Mouse (Mus musculus): Measurements from ENCODE around the gene Gm11555. TPM values are rescaled to one million over a fixed set of nuclear protein-coding genes. Genes with fewer than 3 reads are reported as not detected.
"Not testable (repeated sequence)": the region's sequence is repeated elsewhere in the genome, so short reads cannot be mapped to it uniquely, and the experiment has no call there.

The Gm11555 gene
- total RNA-seq, 1 experiment = not detected

DNA sequence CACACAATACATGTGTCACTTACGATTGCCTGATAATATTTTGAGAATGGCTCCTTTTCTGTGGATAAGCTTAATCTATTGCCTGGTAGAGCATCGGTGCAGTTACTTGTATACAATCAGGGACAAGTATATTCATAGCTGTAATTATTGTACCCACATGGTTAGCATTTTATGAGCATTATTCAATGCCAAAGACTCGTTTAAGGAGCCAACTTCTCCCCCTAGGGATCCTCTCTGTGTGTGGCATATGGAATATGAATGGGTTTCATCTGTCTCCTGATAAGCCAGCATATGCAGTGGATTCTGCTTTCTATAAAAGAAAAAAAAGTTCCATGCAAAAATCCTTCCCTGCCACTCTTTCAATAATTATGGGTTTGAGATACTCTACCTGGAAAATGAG is 5.7 kb downstream of the Gm11555 start:
- Histone ChIP-seq H3K27ac (ENCODE audit: insufficient read depth, low read depth, low read length, poor library complexity, severe bottlenecking) (no peak overlapping the region), H3K9me3 (ENCODE audit: control insufficient read depth, insufficient read depth, low read depth, low read length) (no peaks in the 10 kb centered on the region), H3K36me3 (ENCODE audit: control insufficient read depth, insufficient read depth, low read length, poor library complexity, severe bottlenecking) (no peaks in the 10 kb centered on the region), H3K9ac (ENCODE audit: insufficient read depth, low read depth, low read length, poor library complexity, severe bottlenecking) (no peak overlapping the region), H3K4me3 (ENCODE audit: insufficient read depth in 1 of 2, low read depth in 1 of 2, low read length in 2 of 2, poor library complexity in 1 of 2, severe bottlenecking in 1 of 2) (no peak overlapping the region), H3K4me1 (ENCODE audit: control insufficient read depth in 2 of 2, insufficient read depth in 2 of 2, low read length in 2 of 2, poor library complexity in 1 of 2) (no peaks in the 10 kb centered on the region)
- in situ Hi-C loops (cut with MboI; ENCODE audit: low sequenced_read_pairs in 2 of 2, unreplicated experiment in 2 of 2) = no loop called here
- DNase-seq (ENCODE audit: low read depth, low spot score) = no peak
- TF ChIP-seq HCFC1 (IDR thresholded peaks at IDR 0.05; ENCODE audit: borderline replicate concordance, insufficient read depth, low read length) (no peak), ZC3H11A (IDR thresholded peaks at IDR 0.05; ENCODE audit: borderline replicate concordance, low read depth, low read length) (no peak), ZNF384 (IDR thresholded peaks at IDR 0.05; ENCODE audit: low read depth, low read length) (no peak), CHD2 (IDR thresholded peaks at IDR 0.05; ENCODE audit: low read depth, low read length) (no peak), MAFK (IDR thresholded peaks at IDR 0.05; ENCODE audit: insufficient read depth, low read depth, low read length) (no peak)

- H3K9ac ChIP-seq (ENCODE audit: insufficient read depth, low read depth, low read length, poor library complexity, severe bottlenecking); in situ Hi-C loops (cut with MboI; ENCODE audit: low sequenced_read_pairs in 2 of 2, unreplicated experiment in 2 of 2); H3K36me3 ChIP-seq (ENCODE audit: control insufficient read depth, insufficient read depth, low read length, poor library complexity, severe bottlenecking); DNase-seq (ENCODE audit: low read depth, low spot score); H3K9me3 ChIP-seq (ENCODE audit: control insufficient read depth, insufficient read depth, low read depth, low read length); H3K4me1 ChIP-seq (ENCODE audit: control insufficient read depth in 2 of 2, insufficient read depth in 2 of 2, low read length in 2 of 2, poor library complexity in 1 of 2); H3K4me3 ChIP-seq (ENCODE audit: insufficient read depth in 1 of 2, low read depth in 1 of 2, low read length in 2 of 2, poor library complexity in 1 of 2, severe bottlenecking in 1 of 2); H3K27ac ChIP-seq (ENCODE audit: insufficient read depth, low read depth, low read length, poor library complexity, severe bottlenecking): not testable (repeated sequence)
Observed at GRCm38 (mm10) chr11:99643635-99644139, 6.3 kb downstream of the Gm11555 start, which contains the start of gene Krtap4-7. Krtap4-7 (minus strand) TSS chr11:99644089.

DNA sequence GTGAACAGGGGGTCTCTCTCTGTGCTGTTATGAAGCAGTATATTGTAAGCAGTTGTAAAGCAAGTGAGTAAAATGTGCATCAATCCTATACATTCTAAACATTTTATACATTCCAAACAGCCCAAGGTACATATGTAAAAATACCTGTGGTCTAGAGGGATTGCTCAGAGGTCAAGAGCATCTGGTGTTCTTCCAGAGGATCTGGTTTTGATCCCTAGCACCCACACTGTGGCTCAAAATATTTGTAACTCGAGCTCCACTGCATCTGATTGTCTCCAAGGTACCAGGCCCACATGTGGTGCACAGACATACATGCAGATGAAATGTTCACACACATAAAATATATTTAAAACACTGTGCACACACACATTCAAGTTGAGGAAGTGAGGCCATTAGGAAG is 9.1 kb downstream of the Gm11555 start:
- no peak for DNase-seq (ENCODE audit: low read depth, low spot score)
- H3K9me3 ChIP-seq (ENCODE audit: control insufficient read depth, insufficient read depth, low read depth, low read length) = no peaks in the 10 kb centered on the region
- in situ Hi-C loops (cut with MboI; ENCODE audit: low sequenced_read_pairs in 2 of 2, unreplicated experiment in 2 of 2) = no loop called here
- no peak overlapping the region for H3K27ac ChIP-seq (ENCODE audit: insufficient read depth, low read depth, low read length, poor library complexity, severe bottlenecking)
- no peak overlapping the region for H3K9ac ChIP-seq (ENCODE audit: insufficient read depth, low read depth, low read length, poor library complexity, severe bottlenecking)
- no peaks in the 10 kb centered on the region for H3K4me1 ChIP-seq (ENCODE audit: control insufficient read depth in 2 of 2, insufficient read depth in 2 of 2, low read length in 2 of 2, poor library complexity in 1 of 2)
- H3K4me3 ChIP-seq (ENCODE audit: insufficient read depth in 1 of 2, low read depth in 1 of 2, low read length in 2 of 2, poor library complexity in 1 of 2, severe bottlenecking in 1 of 2) = no peak overlapping the region
- H3K36me3 ChIP-seq (ENCODE audit: control insufficient read depth, insufficient read depth, low read length, poor library complexity, severe bottlenecking) = no peaks in the 10 kb centered on the region
- TF ChIP-seq ZC3H11A (IDR thresholded peaks at IDR 0.05; ENCODE audit: borderline replicate concordance, low read depth, low read length) = no peak
- TF ChIP-seq ZNF384 (IDR thresholded peaks at IDR 0.05; ENCODE audit: low read depth, low read length) = no peak
- no peak for TF ChIP-seq CHD2 (IDR thresholded peaks at IDR 0.05; ENCODE audit: low read depth, low read length)
- no peak for TF ChIP-seq MAFK (IDR thresholded peaks at IDR 0.05; ENCODE audit: insufficient read depth, low read depth, low read length)
- no peak for TF ChIP-seq HCFC1 (IDR thresholded peaks at IDR 0.05; ENCODE audit: borderline replicate concordance, insufficient read depth, low read length)

DNA sequence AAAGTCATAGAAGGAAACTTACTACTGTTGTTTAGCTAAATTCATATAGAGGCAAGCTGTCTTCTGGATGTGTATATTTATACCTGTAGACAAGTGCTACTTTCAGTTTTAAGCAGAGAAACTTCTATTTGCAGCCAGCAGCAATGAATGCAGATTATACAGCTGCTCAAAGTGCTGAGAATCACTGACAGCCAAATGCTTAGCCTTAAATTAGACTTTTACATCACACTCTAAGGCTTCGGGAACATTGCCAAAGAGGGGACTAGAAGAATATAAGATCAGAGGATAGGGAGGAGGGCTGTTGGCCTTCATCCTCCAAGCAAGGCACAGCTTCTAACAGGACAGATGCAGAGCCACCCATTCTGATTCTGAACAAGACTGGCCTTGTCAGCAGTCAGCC is 12.9 kb downstream of the Gm11555 start:
- TF ChIP-seq ZNF384 (IDR thresholded peaks at IDR 0.05; ENCODE audit: low read depth, low read length) (no peak), MAFK (IDR thresholded peaks at IDR 0.05; ENCODE audit: insufficient read depth, low read depth, low read length) (no peak), CHD2 (IDR thresholded peaks at IDR 0.05; ENCODE audit: low read depth, low read length) (no peak), ZC3H11A (IDR thresholded peaks at IDR 0.05; ENCODE audit: borderline replicate concordance, low read depth, low read length) (no peak)
- Histone ChIP-seq H3K4me3 (ENCODE audit: insufficient read depth in 1 of 2, low read depth in 1 of 2, low read length in 2 of 2, poor library complexity in 1 of 2, severe bottlenecking in 1 of 2) (no peak overlapping the region), H3K4me1 (ENCODE audit: control insufficient read depth in 2 of 2, insufficient read depth in 2 of 2, low read length in 2 of 2, poor library complexity in 1 of 2) (no peaks in the 10 kb centered on the region), H3K36me3 (ENCODE audit: control insufficient read depth, insufficient read depth, low read length, poor library complexity, severe bottlenecking) (no peaks in the 10 kb centered on the region), H3K9ac (ENCODE audit: insufficient read depth, low read depth, low read length, poor library complexity, severe bottlenecking) (no peak overlapping the region), H3K9me3 (ENCODE audit: control insufficient read depth, insufficient read depth, low read depth, low read length) (no peaks in the 10 kb centered on the region), H3K27ac (ENCODE audit: insufficient read depth, low read depth, low read length, poor library complexity, severe bottlenecking) (no peak overlapping the region)
- in situ Hi-C loops (cut with MboI; ENCODE audit: low sequenced_read_pairs in 2 of 2, unreplicated experiment in 2 of 2) = no loop called here
- no peak for DNase-seq (ENCODE audit: low read depth, low spot score)

- Histone ChIP-seq H3K9ac (ENCODE audit: insufficient read depth, low read depth, low read length, poor library complexity, severe bottlenecking) (no peak within 1 kb of the TSS), H3K4me3 (ENCODE audit: insufficient read depth in 1 of 2, low read depth in 1 of 2, low read length in 2 of 2, poor library complexity in 1 of 2, severe bottlenecking in 1 of 2) (no peak within 1 kb of the TSS), H3K27ac (ENCODE audit: insufficient read depth, low read depth, low read length, poor library complexity, severe bottlenecking) (no peak within 1 kb of the TSS), H3K36me3 (ENCODE audit: control insufficient read depth, insufficient read depth, low read length, poor library complexity, severe bottlenecking) (no peaks in the 10 kb centered on the region), H3K4me1 (ENCODE audit: control insufficient read depth in 2 of 2, insufficient read depth in 2 of 2, low read length in 2 of 2, poor library complexity in 1 of 2) (no peaks in the 10 kb centered on the region), H3K9me3 (ENCODE audit: control insufficient read depth, insufficient read depth, low read depth, low read length) (no peaks in the 10 kb centered on the region)
- DNase-seq (ENCODE audit: low read depth, low spot score) = no peak
- in situ Hi-C loops (cut with MboI; ENCODE audit: low sequenced_read_pairs in 2 of 2, unreplicated experiment in 2 of 2) = no loop called here
- no peak for TF ChIP-seq HCFC1 (IDR thresholded peaks at IDR 0.05; ENCODE audit: borderline replicate concordance, insufficient read depth, low read length)
- no peak for TF ChIP-seq MAFK (IDR thresholded peaks at IDR 0.05; ENCODE audit: insufficient read depth, low read depth, low read length)
- no peak for TF ChIP-seq CHD2 (IDR thresholded peaks at IDR 0.05; ENCODE audit: low read depth, low read length)
- no peak for TF ChIP-seq ZNF384 (IDR thresholded peaks at IDR 0.05; ENCODE audit: low read depth, low read length)
Observed at GRCm38 (mm10) chr11:99634653-99635134, 15.3 kb downstream of the Gm11555 start, which contains the start of gene Krtap4-2. Krtap4-2 (minus strand) TSS chr11:99635084.

All from ES-E14 (cell line).